10 mouse cellular contexts compared by ENCODE assay signal in genomic region chr2:136002118-136002517, GRCm38 (mm10). TPM values are rescaled to one million over a fixed set of nuclear protein-coding genes. Genes with fewer than 3 reads are reported as not detected.
A peak's percentile ranks its signal among the peaks of the same experiment; 100 is the strongest.
DNase-seq lines count a peak whose midpoint lies in the region; ATAC-seq lines count a peak whose summit lies in the region.
"Had no signal": no experiment of that assay in that cellular context is flagged by ENCODE, and none has a peak within 500 bp of the region (broad histone marks: within the 10 kb centered on the region; RNA-seq: fewer than 3 reads in every experiment).

No protein-coding gene starts in this region.

- no peak overlapping the region for H3K9ac ChIP-seq in midbrain, embryonic 11.5 days (ENCODE audit: low read length)
- H3K9ac ChIP-seq in hindbrain, embryonic 13.5 days = no peak overlapping the region
- H3K9ac ChIP-seq: liver, embryonic 13.5 days had no signal

- no peak overlapping the region for H3K4me2 ChIP-seq in midbrain, embryonic 11.5 days
- peak overlapping the region; percentile 10; the same call in 1 of the 2 replicates for H3K4me2 ChIP-seq in hindbrain, embryonic 13.5 days
- H3K4me2 ChIP-seq: liver, embryonic 13.5 days had no signal

- no peak overlapping the region for H3K27ac ChIP-seq in midbrain, embryonic 11.5 days (ENCODE audit: low read depth, low read length)
- no peak overlapping the region for H3K27ac ChIP-seq in midbrain, embryonic 10.5 days (replicated peaks)
- H3K27ac ChIP-seq in hindbrain, embryonic 13.5 days = peak overlapping the region; percentile 46; the same call in 1 of the 2 replicates
- H3K27ac ChIP-seq: liver, embryonic 13.5 days had no signal

- no peaks in the 10 kb centered on the region for H3K4me1 ChIP-seq in midbrain, embryonic 11.5 days (ENCODE audit: control insufficient read depth, insufficient read depth, low read length)
- no peaks in the 10 kb centered on the region; the same call in 1 of the 2 replicates for H3K4me1 ChIP-seq in midbrain, embryonic 10.5 days
- peaks cover 33% of the 10 kb centered on the region for H3K4me1 ChIP-seq in hindbrain, embryonic 13.5 days (replicated peaks)
- H3K4me1 ChIP-seq: liver, embryonic 13.5 days had no signal

- H3K36me3 ChIP-seq in midbrain, embryonic 11.5 days (ENCODE audit: control insufficient read depth, insufficient read depth, low read length) = no peaks in the 10 kb centered on the region
- H3K36me3 ChIP-seq in midbrain, embryonic 10.5 days = peaks cover 6% of the 10 kb centered on the region
- H3K36me3 ChIP-seq in hindbrain, embryonic 13.5 days = peaks cover 9% of the 10 kb centered on the region; the same call in 1 of the 2 replicates
- H3K36me3 ChIP-seq: liver, embryonic 13.5 days had no signal

- no peak overlapping the region for H3K4me3 ChIP-seq in midbrain, embryonic 11.5 days (ENCODE audit: low read depth, low read length)
- H3K4me3 ChIP-seq in midbrain, embryonic 10.5 days = no peak overlapping the region
- H3K4me3 ChIP-seq in hindbrain, embryonic 13.5 days = no peak overlapping the region
- H3K4me3 ChIP-seq: liver, embryonic 13.5 days had no signal

- no peaks in the 10 kb centered on the region for H3K9me3 ChIP-seq in midbrain, embryonic 11.5 days (ENCODE audit: control insufficient read depth, low read length)
- H3K9me3 ChIP-seq in midbrain, embryonic 10.5 days (replicated peaks) = no peaks in the 10 kb centered on the region
- no peaks in the 10 kb centered on the region for H3K9me3 ChIP-seq in hindbrain, embryonic 13.5 days
- H3K9me3 ChIP-seq: liver, embryonic 13.5 days had no signal

- ATAC-seq in frontal cortex, adult (ENCODE audit: low TSS enrichment) = peak; percentile 53
- ATAC-seq in midbrain, embryonic 11.5 days (ENCODE audit: low FRiP score) = peak; percentile 19; the same call in 1 of the 2 replicates
- peak; percentile 64 for ATAC-seq in hindbrain, embryonic 13.5 days (ENCODE audit: low FRiP score)
- ATAC-seq in monocyte, adult 5-6 weeks (replicated peaks; ENCODE audit: insufficient number of reproducible peaks, low FRiP score, low TSS enrichment, poor library complexity, severe bottlenecking) = no peak

- WGBS in midbrain, embryonic 11.5 days = 61% methylated on average over 7 of the region's 7 CpGs
- WGBS in midbrain, embryonic 10.5 days = 58% methylated on average over 7 of the region's 7 CpGs
- WGBS in hindbrain, embryonic 13.5 days = 50% methylated on average over 7 of the region's 7 CpGs

- DNase-seq in frontal cortex, postnatal 14 days (ENCODE audit: low spot score in 2 of 2) = no peak
- no peak for DNase-seq in midbrain, embryonic 11.5 days (ENCODE audit: low spot score, missing footprints)
- DNase-seq in midbrain, embryonic 10.5 days (ENCODE audit: low spot score) = no peak
- no peak for DNase-seq in right cerebral cortex, postnatal 4 days
- no peak for DNase-seq in spleen, postnatal 10 days (ENCODE audit: low spot score in 2 of 2)
- DNase-seq: liver, embryonic 13.5 days had no signal

- no peaks in the 10 kb centered on the region for H3K27me3 ChIP-seq in midbrain, embryonic 11.5 days (ENCODE audit: control insufficient read depth, insufficient read depth, low read length)
- H3K27me3 ChIP-seq in midbrain, embryonic 10.5 days (ENCODE audit: low read depth, poor library complexity, severe bottlenecking) = no peaks in the 10 kb centered on the region
- H3K27me3 ChIP-seq in hindbrain, embryonic 13.5 days = no peaks in the 10 kb centered on the region
- H3K27me3 ChIP-seq: CH12.LX; liver, embryonic 13.5 days had no signal

RNA-seq across cellular contexts. Expression of gene Lamp5, which starts 49.9 kb away (rescaled TPM):
- polyA plus RNA-seq in midbrain, embryonic 11.5 days (2014; fragmentation: Nextera tagmentation; extraction: Ambion mirVana) = 5.1 and 5.3 TPM in 2 replicates
- polyA plus RNA-seq in midbrain, embryonic 10.5 days (2016; fragmentation: Nextera tagmentation; extraction: Ambion mirVana) = 1.3 and 2.7 TPM in 2 replicates
- 248 and 255 TPM in 2 replicates for polyA plus RNA-seq in hindbrain, embryonic 13.5 days (2015; fragmentation: Nextera tagmentation; extraction: Ambion mirVana)
- total RNA-seq in monocyte, adult 5-6 weeks (2017) = not detected in 3 replicates
- total RNA-seq: CH12.LX had no signal

Comparison
In these comparisons a context has a peak if more than half of its experiments do, and no peak if none do; other contexts are left out.
1. RNA of gene Lamp5, which starts 49.9 kb away (polyA plus RNA-seq): 248 to 255 TPM in hindbrain, embryonic 13.5 days; 5.1 to 5.3 TPM in midbrain, embryonic 11.5 days and 1.3 to 2.7 TPM in midbrain, embryonic 10.5 days; every median in the first group is over 10 times any median in the second.